Mouse (Mus musculus): ENCODE measurements at regions not wholly inside any gene's neighbourhood (a gene's known extent, or its start where the extent isn't known, plus 50 kb on each side); places are given as distances from the start of the nearest gene placed in this dataset.
A peak's percentile ranks its signal among the peaks of the same experiment; 100 is the strongest.

DNA sequence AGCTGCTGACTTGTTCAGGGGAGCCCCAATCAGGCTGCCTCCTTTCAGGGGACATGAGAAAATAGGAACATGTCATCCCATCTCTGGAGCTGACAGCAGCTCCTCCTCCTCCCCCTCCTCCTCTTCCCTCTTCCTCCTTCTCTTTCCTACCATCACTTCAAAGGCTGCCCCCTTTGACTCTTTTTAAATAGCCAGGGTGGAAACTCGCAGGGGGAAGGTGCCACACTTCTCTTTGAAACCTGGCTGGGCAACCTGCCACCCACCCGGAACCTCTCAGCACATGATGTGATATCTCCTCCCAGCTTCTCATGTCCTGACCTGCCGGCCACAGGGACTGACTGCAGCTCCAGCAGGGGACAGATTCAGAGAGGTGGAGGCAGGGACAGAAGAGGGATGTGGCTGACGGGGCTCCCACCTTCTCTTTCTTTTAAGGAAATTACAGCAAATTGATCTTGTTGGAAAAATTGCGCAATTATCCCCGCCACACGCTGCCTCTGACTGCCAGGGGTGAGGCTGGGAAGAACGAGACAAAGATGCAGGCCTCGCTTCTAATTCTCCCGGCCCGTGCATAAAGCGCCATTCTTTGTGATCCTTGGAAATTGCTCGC is 399.6 kb upstream of the Kazn start:
- no peaks in the 10 kb centered on the region for H3K9me3 ChIP-seq
- 47% methylated on average over 13 of the region's 13 CpGs for WGBS
- H3K27me3 ChIP-seq (ENCODE audit: insufficient read depth, poor library complexity, severe bottlenecking) = no peaks in the 10 kb centered on the region
- peak overlapping the region; percentile 57; the same call in 1 of the 2 replicates for H3K27ac ChIP-seq
- peaks cover 18% of the 10 kb centered on the region for H3K4me1 ChIP-seq (replicated peaks)
- peak; percentile 19 for DNase-seq (ENCODE audit: low spot score)
- no peak overlapping the region for H3K4me3 ChIP-seq
- H3K36me3 ChIP-seq = no peaks in the 10 kb centered on the region

DNA sequence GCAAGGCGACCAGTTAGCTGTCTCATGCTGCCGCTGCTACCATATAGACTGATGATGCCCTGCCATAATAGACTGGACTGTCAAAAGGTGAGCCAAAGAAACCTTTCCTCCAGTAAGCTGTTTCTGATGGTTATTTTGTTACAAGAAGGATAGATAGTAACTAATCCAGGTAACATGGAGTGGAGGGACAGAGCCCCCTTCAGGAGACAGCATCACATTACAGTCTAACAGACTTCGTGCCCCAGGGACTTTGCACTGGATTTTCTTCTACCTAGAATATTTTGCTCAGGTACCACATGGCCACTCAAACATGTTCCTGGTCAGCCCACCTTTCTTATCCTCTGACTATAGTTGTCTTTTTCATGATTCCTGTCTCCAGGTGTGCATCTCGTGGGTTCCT is 398.9 kb upstream of the Kazn start:
- no peak for DNase-seq (ENCODE audit: low spot score)
- H3K27me3 ChIP-seq (ENCODE audit: insufficient read depth, poor library complexity, severe bottlenecking) = no peaks in the 10 kb centered on the region
- no peak overlapping the region for H3K4me3 ChIP-seq
- 0 out of 2 replicates have a peak overlapping the region, but pooled peaks have one; percentile 50 for H3K27ac ChIP-seq
- 89% methylated on average over 4 of the region's 4 CpGs for WGBS
- H3K4me1 ChIP-seq (replicated peaks) = peaks cover 18% of the 10 kb centered on the region
- no peaks in the 10 kb centered on the region for H3K36me3 ChIP-seq
- no peaks in the 10 kb centered on the region for H3K9me3 ChIP-seq

DNA sequence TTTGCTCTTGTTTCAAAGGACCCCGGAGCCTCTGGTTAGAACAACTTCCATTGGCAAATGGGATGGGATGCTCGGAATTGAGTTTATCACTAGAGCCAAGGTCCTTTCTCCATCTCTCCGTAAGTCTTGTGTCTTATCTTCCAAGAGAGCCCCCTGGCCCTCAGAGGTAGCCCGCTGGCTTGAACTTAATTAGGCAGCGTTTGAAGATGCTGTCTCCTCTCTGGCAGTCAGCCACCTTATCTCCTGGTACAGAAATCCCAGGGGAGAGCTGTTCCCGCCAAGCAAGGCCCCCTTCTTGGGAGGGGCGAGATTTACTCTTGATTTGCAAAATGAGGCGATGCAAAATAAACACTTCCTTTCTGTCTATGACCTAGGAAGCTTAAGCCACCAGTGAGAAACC is 395.2 kb upstream of the Kazn start:
- no peaks in the 10 kb centered on the region; the same call in 1 of the 2 replicates for H3K27me3 ChIP-seq (ENCODE audit: insufficient read depth, poor library complexity, severe bottlenecking)
- whole genome bisulfite sequencing = 71% methylated on average over 8 of the region's 8 CpGs

DNA sequence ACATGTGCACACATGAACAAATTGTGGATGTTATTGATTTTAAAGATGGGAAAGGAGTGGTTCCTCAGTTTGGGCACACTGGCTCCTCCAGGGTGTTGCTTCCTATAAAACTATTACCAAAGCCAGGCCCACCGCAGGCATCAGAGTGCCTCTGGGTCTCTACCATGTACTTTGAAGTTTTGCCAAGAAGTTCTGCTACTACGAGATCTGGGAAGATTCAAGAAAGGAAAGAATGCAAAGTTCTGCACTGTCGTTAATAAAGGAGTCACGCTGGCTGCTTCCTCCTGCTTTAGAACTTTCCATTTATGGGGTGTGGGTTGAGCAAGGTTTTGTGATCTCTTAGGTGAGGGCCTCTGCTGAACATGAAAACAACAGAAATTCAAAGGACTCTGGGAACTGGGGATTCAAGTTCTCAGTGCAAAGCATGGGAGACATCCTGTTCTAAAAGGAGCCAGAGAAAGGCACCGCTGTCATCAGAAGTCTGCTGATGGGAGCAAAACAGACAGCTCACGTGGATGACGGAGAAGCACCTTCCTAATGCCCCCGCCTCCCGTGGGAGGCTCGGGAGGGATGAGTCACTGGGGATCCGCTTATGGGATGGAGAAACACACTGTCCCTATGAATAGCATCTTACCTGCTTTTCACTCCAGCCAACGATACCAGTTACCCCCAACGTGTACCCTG is 394.6 kb upstream of the Kazn start:
- Histone ChIP-seq H3K4me1 (replicated peaks) (peaks cover 15% of the 10 kb centered on the region), H3K4me3 (no peak overlapping the region), H3K9me3 (no peaks in the 10 kb centered on the region), H3K36me3 (no peaks in the 10 kb centered on the region), H3K27me3 (ENCODE audit: insufficient read depth, poor library complexity, severe bottlenecking) (no peaks in the 10 kb centered on the region; the same call in 1 of the 2 replicates), H3K27ac (no peak overlapping the region)
- WGBS = 82% methylated on average over 13 of the region's 13 CpGs
- DNase-seq (ENCODE audit: low spot score) = no peak

More for the DNA sequence above, 395.2 kb upstream of the Kazn start:
- no peaks in the 10 kb centered on the region for H3K36me3 ChIP-seq
- no peak overlapping the region for H3K27ac ChIP-seq
- no peaks in the 10 kb centered on the region for H3K9me3 ChIP-seq
- DNase-seq (ENCODE audit: low spot score) = no peak
- H3K4me1 ChIP-seq (replicated peaks) = peaks cover 21% of the 10 kb centered on the region
- no peak overlapping the region for H3K4me3 ChIP-seq

DNA sequence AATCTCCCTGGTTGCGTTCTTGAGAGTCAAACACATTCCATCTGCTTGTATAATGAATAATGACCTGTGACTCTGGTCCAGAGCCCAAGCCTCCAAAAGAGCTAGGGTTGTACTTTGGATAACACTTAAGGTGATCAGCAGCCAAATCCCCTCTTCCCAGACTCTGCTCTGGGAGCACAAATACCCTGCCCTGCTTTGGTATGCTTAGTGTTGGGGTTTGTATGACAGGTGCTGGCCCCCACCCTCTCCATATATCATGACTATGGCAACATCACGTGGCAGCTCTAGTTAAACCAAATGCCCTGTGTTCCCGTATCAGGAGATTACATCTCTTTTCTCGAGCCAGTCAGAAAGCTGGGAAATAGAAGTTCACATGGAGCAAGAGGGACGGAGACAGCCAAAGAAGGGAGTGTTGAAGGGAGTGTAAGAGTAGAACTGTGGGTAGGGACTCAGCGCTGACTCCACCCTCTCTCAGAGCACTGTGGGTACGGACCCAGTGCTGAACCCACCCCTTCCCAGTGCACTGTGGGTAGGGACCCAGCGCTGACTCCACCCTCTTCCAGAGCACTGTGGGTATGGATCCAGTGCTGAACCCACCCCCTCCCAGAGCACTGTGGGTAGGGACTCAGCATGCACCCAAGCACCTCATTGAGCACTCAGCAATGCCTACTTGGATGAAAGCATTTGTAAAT is 387.4 kb upstream of the Kazn start:
- DNase-seq (ENCODE audit: low spot score) = no peak
- peaks cover 14% of the 10 kb centered on the region for H3K4me1 ChIP-seq (replicated peaks)
- WGBS = 87% methylated on average over 8 of the region's 8 CpGs
- H3K9me3 ChIP-seq = no peaks in the 10 kb centered on the region
- H3K27ac ChIP-seq = no peak overlapping the region
- H3K4me3 ChIP-seq = no peak overlapping the region
- no peaks in the 10 kb centered on the region; the same call in 1 of the 2 replicates for H3K27me3 ChIP-seq (ENCODE audit: insufficient read depth, poor library complexity, severe bottlenecking)
- H3K36me3 ChIP-seq = no peaks in the 10 kb centered on the region

DNA sequence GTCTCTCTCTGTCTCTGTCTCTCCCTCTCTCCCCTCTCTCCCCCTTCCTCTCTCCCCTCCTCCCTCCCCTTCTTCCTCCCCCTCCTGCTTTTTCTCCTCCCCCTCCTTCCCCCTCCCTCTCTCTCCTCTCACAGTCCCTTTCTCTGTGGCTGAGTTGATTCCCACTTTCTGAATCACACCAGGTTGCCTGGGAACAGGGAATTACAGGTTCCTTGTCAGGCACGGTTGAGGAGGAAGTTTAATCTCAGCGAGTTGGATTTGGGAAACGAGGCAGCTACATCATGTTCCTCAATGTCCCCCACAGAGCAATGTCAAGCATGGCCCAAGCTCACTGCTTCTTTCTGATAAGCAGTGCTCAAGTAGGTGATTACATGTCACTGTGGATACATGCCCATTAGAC is 386.3 kb upstream of the Kazn start:
- WGBS = 61% methylated on average over 3 of the region's 3 CpGs
- Histone ChIP-seq H3K4me3 (no peak overlapping the region), H3K9me3 (no peaks in the 10 kb centered on the region), H3K27me3 (ENCODE audit: insufficient read depth, poor library complexity, severe bottlenecking) (0 out of 2 replicates have a peak, but pooled peaks cover 3% of the 10 kb centered on the region), H3K27ac (no peak overlapping the region), H3K36me3 (no peaks in the 10 kb centered on the region), H3K4me1 (replicated peaks) (peaks cover 19% of the 10 kb centered on the region)
- DNase-seq (ENCODE audit: low spot score) = no peak

DNA sequence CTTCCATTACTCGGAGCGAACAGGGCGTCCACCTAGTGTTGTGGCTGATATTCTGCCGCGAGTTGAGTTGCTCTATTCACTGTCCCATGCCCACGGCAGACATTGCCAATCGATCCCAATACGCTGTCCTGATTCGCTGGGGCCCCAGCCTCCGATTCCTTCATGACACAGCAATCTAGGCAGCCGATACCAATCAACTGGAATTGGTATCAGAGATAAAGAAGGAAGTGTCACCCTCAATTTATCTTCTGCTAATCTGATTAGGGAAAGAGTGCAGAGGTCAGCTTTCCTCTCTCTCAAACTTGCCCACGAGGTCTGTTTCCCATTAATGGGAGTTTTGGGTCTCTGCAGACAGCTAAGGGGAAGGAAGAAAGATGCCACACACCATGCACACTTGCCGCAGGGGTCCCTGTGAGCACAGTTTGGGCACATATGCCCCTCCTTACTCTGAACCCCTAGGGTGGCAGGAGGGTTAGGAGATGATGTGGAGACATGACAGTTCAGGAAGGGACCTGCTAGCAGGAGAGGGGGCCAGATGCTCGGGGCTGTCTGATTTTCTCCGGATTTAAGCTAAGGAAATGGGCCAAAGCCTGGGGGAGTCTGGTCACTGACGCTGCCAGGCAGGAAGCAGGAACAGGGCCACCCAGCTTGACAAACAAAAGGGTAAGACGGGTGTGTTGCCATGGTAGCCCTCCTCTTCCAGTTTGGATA is 383.1 kb upstream of the Kazn start:
- Histone ChIP-seq H3K9me3 (no peaks in the 10 kb centered on the region), H3K36me3 (no peaks in the 10 kb centered on the region), H3K27me3 (ENCODE audit: insufficient read depth, poor library complexity, severe bottlenecking) (peaks cover 8% of the 10 kb centered on the region; the same call in 1 of the 2 replicates), H3K4me1 (replicated peaks) (peaks cover 34% of the 10 kb centered on the region), H3K4me3 (no peak overlapping the region), H3K27ac (peak overlapping the region; percentile 69)
- 51% methylated on average over 17 of the region's 17 CpGs for WGBS
- DNase-seq (ENCODE audit: low spot score) = peak; percentile 63

DNA sequence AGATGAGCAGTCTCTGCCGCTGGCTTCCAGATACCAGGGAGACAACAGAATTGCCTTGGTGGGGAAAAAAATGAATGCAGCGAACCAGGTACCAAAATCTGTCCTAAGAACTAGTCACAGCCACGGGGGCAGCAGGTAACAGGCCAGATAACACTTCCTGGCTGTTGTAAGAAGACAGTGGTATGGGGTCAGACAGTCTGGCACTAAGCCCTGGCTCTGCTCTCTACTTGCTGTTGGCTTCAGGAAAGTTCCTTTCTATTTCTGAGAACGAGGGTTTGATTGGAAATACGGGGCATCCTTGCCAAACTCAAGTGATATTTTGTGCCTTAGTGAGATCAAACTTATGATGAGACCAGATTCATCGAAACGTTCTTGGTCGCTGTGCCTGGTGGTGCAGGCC is 380.2 kb upstream of the Kazn start:
- 71% methylated on average over 8 of the region's 8 CpGs for WGBS
- no peaks in the 10 kb centered on the region for H3K9me3 ChIP-seq
- H3K4me1 ChIP-seq (replicated peaks) = peaks cover 34% of the 10 kb centered on the region
- H3K27ac ChIP-seq = peak overlapping the region; percentile 57; the same call in 1 of the 2 replicates
- no peaks in the 10 kb centered on the region for H3K36me3 ChIP-seq
- no peak for DNase-seq (ENCODE audit: low spot score)
- H3K27me3 ChIP-seq (ENCODE audit: insufficient read depth, poor library complexity, severe bottlenecking) = peaks cover 8% of the 10 kb centered on the region; the same call in 1 of the 2 replicates
- H3K4me3 ChIP-seq = no peak overlapping the region

DNA sequence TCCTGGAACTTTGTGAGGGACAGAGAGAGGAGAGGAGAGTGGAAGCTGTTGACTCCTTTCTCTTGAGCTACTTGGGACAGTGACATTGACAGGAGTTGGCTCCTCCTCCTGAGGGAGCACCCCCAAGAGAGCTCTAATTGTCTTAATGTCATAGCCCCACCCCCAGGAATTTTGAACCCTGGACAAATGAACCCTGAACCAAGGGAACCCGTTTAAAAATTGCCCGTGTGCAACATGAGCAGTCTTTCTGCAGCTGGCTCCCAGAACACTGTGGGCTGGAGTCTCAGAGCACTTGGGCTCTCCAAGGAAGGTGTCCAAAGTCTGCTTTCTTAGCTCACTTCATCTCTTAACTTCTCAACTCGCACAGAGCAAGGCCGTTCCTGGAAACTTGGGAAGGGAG is 379.6 kb upstream of the Kazn start:
- Histone ChIP-seq H3K27me3 (ENCODE audit: insufficient read depth, poor library complexity, severe bottlenecking) (peaks cover 8% of the 10 kb centered on the region; the same call in 1 of the 2 replicates), H3K9me3 (no peaks in the 10 kb centered on the region), H3K36me3 (no peaks in the 10 kb centered on the region), H3K4me3 (no peak overlapping the region), H3K4me1 (replicated peaks) (peaks cover 34% of the 10 kb centered on the region), H3K27ac (peak overlapping the region; percentile 57)
- DNase-seq (ENCODE audit: low spot score) = no peak
- WGBS = 8% methylated on average over 4 of the region's 4 CpGs

DNA sequence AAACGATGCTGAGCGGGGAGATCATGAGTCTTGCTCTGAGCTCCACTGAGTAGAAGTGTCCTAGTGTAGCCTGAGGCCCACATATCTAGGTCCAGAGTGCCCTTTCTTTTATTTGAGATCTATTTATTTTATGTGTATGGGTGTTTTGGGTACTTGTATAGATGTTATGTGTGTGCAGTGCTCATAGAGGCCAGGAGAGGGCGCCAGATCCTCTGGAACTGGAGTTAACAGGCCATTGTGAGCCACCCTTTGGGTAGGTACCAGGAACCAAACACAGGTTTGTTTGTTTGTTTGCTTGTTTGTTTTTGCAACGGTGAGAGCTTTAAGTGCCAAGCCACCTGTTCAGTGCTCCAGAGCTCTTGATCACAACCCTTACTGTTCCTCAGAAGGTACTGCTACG is 378.5 kb upstream of the Kazn start:
- peaks cover 30% of the 10 kb centered on the region for H3K4me1 ChIP-seq (replicated peaks)
- H3K36me3 ChIP-seq = no peaks in the 10 kb centered on the region
- no peak overlapping the region for H3K4me3 ChIP-seq
- no peaks in the 10 kb centered on the region for H3K9me3 ChIP-seq
- peaks cover 8% of the 10 kb centered on the region; the same call in 1 of the 2 replicates for H3K27me3 ChIP-seq (ENCODE audit: insufficient read depth, poor library complexity, severe bottlenecking)
- peak; percentile 46 for DNase-seq (ENCODE audit: low spot score)
- no peak overlapping the region for H3K27ac ChIP-seq
- 68% methylated on average over 5 of the region's 5 CpGs for WGBS

DNA sequence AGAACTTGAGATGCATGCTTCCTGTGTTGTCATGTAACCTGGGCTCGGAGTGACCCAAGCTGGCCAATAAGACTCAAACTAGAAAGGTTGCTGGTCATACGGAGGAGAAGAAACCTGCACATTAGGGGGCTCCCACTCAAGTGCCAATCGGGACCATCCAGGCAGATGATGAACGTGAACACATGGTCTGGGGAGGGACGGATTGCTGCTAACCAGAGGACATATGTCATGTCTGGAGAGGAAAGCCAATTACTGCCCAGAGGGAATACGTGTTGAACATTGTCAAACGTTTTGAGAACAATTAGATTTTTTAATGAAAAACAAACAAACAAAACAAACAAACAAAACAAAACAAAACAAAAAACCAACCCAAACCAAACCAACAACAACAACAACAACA is 377.7 kb upstream of the Kazn start:
- peaks cover 8% of the 10 kb centered on the region; the same call in 1 of the 2 replicates for H3K27me3 ChIP-seq (ENCODE audit: insufficient read depth, poor library complexity, severe bottlenecking)
- no peaks in the 10 kb centered on the region for H3K9me3 ChIP-seq
- no peak overlapping the region for H3K4me3 ChIP-seq
- H3K4me1 ChIP-seq (replicated peaks) = peaks cover 22% of the 10 kb centered on the region
- H3K27ac ChIP-seq = no peak overlapping the region
- no peak for DNase-seq (ENCODE audit: low spot score)
- 78% methylated on average over 7 of the region's 7 CpGs for WGBS
- no peaks in the 10 kb centered on the region for H3K36me3 ChIP-seq

DNA sequence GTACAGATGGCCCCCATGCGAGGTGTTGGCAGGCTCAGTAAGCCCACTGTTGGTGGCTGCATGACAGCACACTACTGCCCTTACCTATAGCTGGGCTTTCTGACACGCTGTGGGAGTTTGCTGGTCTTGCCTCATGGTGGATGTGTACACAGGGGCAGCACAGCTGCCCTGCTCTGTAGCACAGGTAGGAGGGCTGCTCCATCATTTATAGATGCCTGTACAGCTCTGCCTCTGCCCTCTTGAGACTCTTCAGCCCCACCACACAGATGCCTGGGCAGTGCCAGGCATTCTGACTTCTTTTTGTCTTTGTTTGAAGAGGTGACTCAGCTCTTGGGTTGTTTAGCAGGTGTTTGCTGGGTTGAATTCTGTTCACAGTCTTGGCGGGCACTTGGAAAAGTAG is 365.9 kb upstream of the Kazn start:
- Histone ChIP-seq H3K9me3 (no peaks in the 10 kb centered on the region), H3K27me3 (ENCODE audit: insufficient read depth, poor library complexity, severe bottlenecking) (no peaks in the 10 kb centered on the region), H3K27ac (no peak overlapping the region), H3K36me3 (no peaks in the 10 kb centered on the region), H3K4me1 (replicated peaks) (no peaks in the 10 kb centered on the region), H3K4me3 (no peak overlapping the region)
- WGBS = 88% methylated on average over 3 of the region's 3 CpGs
- DNase-seq (ENCODE audit: low spot score) = no peak
